Mouse (Mus musculus) megakaryocyte-erythroid progenitor cell, adult 5 weeks (primary cell): ENCODE data around the gene Ift140. TPM values are rescaled to one million over a fixed set of nuclear protein-coding genes. Genes with fewer than 3 reads are reported as not detected.

ENCODE experiments used
- polyA plus RNA-seq: library from polyadenylated mRNA; stranded (reverse); fragments of >175 nt; gene quantifications from 2 replicates; pipeline ENCODE4 v1.2.3, GENCODE M21; 2012

The Ift140 gene
- polyA plus RNA-seq, result 12.2 and 12.3 TPM in 2 replicates

DNA sequence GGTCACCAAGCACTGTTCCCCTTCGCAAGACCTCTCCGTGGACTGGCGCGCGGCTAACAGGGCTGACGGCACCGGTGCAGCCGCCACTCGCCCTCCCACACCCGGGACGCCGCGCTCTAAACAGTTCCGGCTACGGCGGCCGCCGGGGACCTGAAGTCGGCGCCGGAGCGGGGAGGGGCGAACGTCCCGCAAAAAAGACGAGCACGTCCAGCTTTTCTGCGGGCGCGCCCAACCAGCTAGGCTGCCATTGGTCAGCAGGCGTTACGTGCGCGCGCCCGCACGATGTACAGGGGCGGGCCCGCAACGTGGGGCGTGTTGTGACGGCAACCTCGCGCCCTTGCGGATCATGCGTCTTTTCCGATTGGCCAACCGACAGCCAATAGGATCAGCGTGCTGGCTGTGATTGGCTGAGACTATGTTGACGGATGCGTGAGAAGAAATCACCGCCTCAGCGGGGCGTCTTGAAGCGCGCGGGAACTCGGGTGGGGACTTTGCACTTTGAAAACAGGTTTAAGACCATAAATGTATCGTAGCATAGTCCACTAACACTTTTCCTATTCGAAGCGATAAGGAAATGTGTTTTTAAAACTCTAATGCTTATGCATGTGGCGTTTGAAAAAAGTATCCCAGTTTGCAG is at the start of gene Ift140, which contains the start of gene Cramp1l:
TSS of gene Ift140 (plus strand) at position 431 of the 637 bp plus-strand sequence.
TSS of gene Cramp1l (minus strand) at position 134 of the 637 bp plus-strand sequence.

DNA sequence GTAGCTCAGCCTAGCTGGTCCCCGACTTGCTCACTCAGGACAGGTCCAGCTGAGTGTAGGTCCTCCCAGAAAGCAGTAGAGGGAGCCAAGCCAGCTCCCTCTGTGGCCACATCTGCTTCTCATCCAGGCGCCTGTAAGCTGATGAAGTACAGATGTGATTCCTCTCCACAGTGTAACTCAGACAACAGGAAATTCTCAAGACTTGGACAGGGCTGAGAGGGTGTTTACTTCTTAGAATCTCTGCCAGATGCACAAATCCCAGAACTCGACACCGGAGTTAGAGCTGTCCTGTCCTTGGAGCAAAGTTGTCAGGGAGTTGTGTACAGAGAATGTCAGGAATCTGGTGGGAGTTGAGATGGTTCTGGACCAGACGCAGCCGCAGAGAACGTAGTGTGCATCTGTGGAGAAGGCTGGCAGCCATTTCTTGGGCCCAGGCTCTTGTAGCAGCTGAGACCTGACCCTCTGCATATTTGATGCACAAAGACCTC is 67.6 kb downstream of the Ift140 start, which contains the start of gene Tmem204:
TSS of gene Tmem204 (minus strand) at position 148 of the 488 bp plus-strand sequence.

DNA sequence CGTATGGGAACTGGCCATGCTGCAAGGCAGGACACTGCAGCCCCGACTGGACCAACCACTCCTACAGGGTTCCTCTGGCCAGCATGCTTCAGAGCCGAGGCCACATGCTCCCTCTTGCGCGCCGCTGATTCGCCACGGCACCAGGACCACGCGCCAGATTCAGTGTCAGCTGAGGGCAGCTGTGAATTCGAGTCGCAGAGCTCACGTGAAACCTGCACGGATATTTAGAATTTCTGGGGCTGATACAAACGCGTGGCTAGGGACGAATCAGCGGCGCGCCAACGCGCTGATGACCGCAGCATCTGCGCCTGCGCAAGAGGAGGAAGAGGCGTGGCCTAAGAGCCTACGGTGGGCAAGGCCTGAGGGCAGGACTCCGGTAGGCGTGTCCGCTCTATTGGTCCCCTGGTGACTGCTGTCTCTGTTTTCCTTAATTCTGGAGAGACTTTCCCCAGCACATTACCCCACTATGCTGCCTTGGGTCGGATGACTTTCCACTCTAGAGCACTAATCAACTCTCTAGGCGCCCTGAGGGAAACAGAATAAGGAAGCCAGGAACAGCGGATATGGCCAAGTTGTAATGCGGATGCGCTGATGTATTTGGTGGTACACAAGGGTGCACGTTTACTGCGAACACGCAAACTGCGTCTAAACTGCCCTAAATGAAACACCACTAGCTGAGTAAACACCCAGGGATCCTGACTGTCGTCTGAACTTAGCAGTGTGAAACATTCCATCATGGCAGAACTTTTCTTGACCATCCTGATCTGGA is 100.0 kb downstream of the Ift140 start, which contains the start of gene Telo2:
TSS of gene Telo2 (minus strand) at position 304 of the 769 bp plus-strand sequence.

DNA sequence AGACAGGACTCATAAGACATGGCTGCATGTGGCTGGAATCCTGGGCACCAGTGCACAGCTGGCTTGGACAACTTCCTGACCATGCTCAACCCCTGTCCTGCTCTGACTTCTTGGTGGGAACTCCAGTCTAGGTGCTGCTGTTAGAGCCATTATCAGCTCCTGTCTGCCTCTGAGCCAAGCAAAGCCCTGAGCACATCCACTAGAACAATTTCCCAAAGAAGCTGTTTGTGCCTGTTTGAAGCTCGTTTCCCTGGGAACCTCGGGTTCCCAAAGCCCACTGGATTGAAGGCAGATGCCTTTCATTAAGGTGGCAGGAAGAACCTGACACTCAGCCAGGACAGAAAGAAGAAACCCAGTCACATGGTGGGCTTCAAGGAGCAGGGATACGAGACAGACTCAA is 104.5 kb downstream of the Ift140 start, which contains the start of gene Ptx4:
TSS of gene Ptx4 (plus strand) at position 355 of the 400 bp plus-strand sequence.

DNA sequence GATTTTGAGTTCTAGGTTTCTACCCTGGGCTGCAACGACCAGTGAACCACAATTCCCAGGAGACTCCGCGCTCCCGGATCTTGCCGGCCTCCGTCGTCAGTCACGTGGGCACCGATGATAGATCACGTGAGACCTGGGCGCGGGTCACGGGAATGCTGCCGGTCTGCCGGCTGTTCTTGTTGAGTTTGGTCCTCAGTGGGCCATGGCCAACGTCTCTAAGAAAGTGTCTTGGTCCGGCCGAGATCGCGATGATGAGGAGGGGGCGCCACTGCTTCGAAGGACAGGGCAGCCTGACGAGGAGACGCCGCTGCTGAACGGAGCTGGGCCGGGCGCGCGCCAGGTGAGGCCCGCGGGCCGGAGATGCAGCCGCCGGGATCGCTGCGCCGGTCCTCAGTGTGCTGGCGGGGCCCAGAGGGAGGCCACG is 117.4 kb downstream of the Ift140 start, which contains the start of gene Clcn7:
TSS of gene Clcn7 (plus strand) at position 117 of the 424 bp plus-strand sequence.

Other genes starting within 250 kb of the Ift140 start
- gene Meiob, start 211.8 kb upstream of the Ift140 start, polyA plus RNA-seq, result not detected in 2 replicates
- gene Hagh, start 175.9 kb upstream of the Ift140 start, polyA plus RNA-seq, result 23.5 and 28.8 TPM in 2 replicates
- gene Fahd1, start 165.7 kb upstream of the Ift140 start, polyA plus RNA-seq, result 4.0 and 4.1 TPM in 2 replicates
- gene Igfals, start 150.1 kb upstream of the Ift140 start, polyA plus RNA-seq, result 0.05 and 0.10 TPM in 2 replicates
- gene Nubp2, start 129.7 kb upstream of the Ift140 start, polyA plus RNA-seq, result 90.9 and 102 TPM in 2 replicates
- gene Spsb3, start 129.4 kb upstream of the Ift140 start, polyA plus RNA-seq, result 36.2 and 37.4 TPM in 2 replicates
- gene Eme2, start 121.0 kb upstream of the Ift140 start, polyA plus RNA-seq, result 16.0 and 16.9 TPM in 2 replicates
- gene Mrps34, start 121.0 kb upstream of the Ift140 start, polyA plus RNA-seq, result 84.7 and 84.8 TPM in 2 replicates
- gene Nme3, start 119.6 kb upstream of the Ift140 start, polyA plus RNA-seq, result 19.9 and 26.0 TPM in 2 replicates
- gene Mapk8ip3, start 79.1 kb upstream of the Ift140 start, polyA plus RNA-seq, result 47.5 and 84.7 TPM in 2 replicates
- gene Jpt2, start 55.4 kb upstream of the Ift140 start, polyA plus RNA-seq, result 21.6 and 25.1 TPM in 2 replicates
- gene Cramp1l, start 297 bp upstream of the Ift140 start, polyA plus RNA-seq, result 23.0 and 36.4 TPM in 2 replicates
- gene Tmem204, start 67.5 kb downstream of the Ift140 start, polyA plus RNA-seq, result not detected in 2 replicates
- 38.2 and 47.2 TPM in 2 replicates for gene Telo2, start 99.9 kb downstream of the Ift140 start, polyA plus RNA-seq
- 0.05 TPM in 1 of 2 replicates, not detected in the other for gene Ptx4, start 104.7 kb downstream of the Ift140 start, polyA plus RNA-seq
- 20.5 and 22.9 TPM in 2 replicates for gene Clcn7, start 117.3 kb downstream of the Ift140 start, polyA plus RNA-seq
- gene Ccdc154, start 146.4 kb downstream of the Ift140 start, polyA plus RNA-seq, result not detected in 2 replicates
- gene Gm38655, start 159.4 kb downstream of the Ift140 start, polyA plus RNA-seq, result not detected in 2 replicates
- 22.4 and 24.1 TPM in 2 replicates for gene BC003965, start 168.5 kb downstream of the Ift140 start, polyA plus RNA-seq
- 35.4 and 53.1 TPM in 2 replicates for gene Unkl, start 172.3 kb downstream of the Ift140 start, polyA plus RNA-seq
- gene Gnptg, start 224.0 kb downstream of the Ift140 start, polyA plus RNA-seq, result 17.5 and 21.9 TPM in 2 replicates
- gene Tsr3, start 224.1 kb downstream of the Ift140 start, polyA plus RNA-seq, result 12.3 and 13.5 TPM in 2 replicates
- 19.0 and 20.3 TPM in 2 replicates for gene Baiap3, start 240.3 kb downstream of the Ift140 start, polyA plus RNA-seq